Mouse (Mus musculus) erythroblast, embryonic 14.5 days (primary cell): ENCODE data around the gene Arhgap32.

Experiments
- GATA1 ChIP-seq: IDR thresholded peaks from 2 replicates; pipeline ENCODE4 v1.6.1; 2012; ENCODE audit warnings: low read length, inconsistent platforms, mixed read lengths
- TAL1 ChIP-seq: IDR thresholded peaks from 3 replicates; pipeline ENCODE4 v1.6.1; 2012; ENCODE audit warnings: low read length, inconsistent platforms, mixed read lengths

DNA sequence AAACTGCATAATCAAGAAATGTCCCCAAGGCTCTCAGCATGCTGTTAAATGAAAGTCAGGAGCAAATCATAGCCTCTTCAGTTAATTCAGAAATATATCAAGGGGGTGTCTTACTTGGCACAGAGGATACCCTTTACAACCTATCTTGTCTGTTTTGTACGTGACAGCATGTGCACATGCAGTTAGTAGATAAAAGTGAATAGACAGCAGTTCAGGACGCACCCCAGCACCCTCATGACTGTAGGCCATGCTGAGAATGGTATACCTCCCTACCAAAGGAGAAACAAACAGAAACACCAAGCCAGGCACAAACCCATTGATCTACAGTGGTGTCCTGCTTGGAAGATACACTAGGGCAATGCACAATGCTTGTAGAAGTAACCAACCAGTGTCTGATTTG, 14.4 kb upstream of the Arhgap32 start:
- TF ChIP-seq GATA1, result no peak
- TF ChIP-seq TAL1, result no peak
